Mouse (Mus musculus): ENCODE data around the gene Brdt. TPM values are rescaled to one million over a fixed set of nuclear protein-coding genes. Genes with fewer than 3 reads are reported as not detected.
"Not testable (repeated sequence)": the region's sequence is repeated elsewhere in the genome, so short reads cannot be mapped to it uniquely, and the experiment has no call there.

The Brdt gene
- polyA plus RNA-seq, 1 experiment from 2014 or later = 1.3 TPM

- WGBS = 60% methylated on average over 3 of the region's 3 CpGs
- Histone ChIP-seq H3K36me3 (no peaks in the 10 kb centered on the region), H3K4me1 (peaks cover 4% of the 10 kb centered on the region), H3K27ac (no peak overlapping the region), H3K9me3 (replicated peaks) (no peaks in the 10 kb centered on the region), H3K4me3 (no peak overlapping the region), H3K27me3 (ENCODE audit: low read depth, poor library complexity, severe bottlenecking) (no peaks in the 10 kb centered on the region)
- DNase-seq (ENCODE audit: low spot score) = no peak
These were observed 23.0 kb downstream of the Brdt start for GRCm38 (mm10) chr5:107353981-107354380.

GRCm38 (mm10) chr5:107355801-107356200 lies 24.8 kb downstream of the Brdt start:
- no peak for DNase-seq (ENCODE audit: low spot score)
- H3K27me3 ChIP-seq (ENCODE audit: low read depth, poor library complexity, severe bottlenecking) = no peaks in the 10 kb centered on the region
- WGBS = 33% methylated on average over 1 of the region's 1 CpGs
- peaks cover 9% of the 10 kb centered on the region for H3K4me1 ChIP-seq
- H3K4me3 ChIP-seq = no peak overlapping the region
- no peak overlapping the region for H3K27ac ChIP-seq
- H3K36me3 ChIP-seq = no peaks in the 10 kb centered on the region
- H3K9me3 ChIP-seq (replicated peaks) = no peaks in the 10 kb centered on the region

GRCm38 (mm10) chr5:107357723-107358122 lies 26.8 kb downstream of the Brdt start:
- Histone ChIP-seq H3K4me1 (peaks cover 9% of the 10 kb centered on the region), H3K9me3 (replicated peaks) (no peaks in the 10 kb centered on the region), H3K4me3 (no peak overlapping the region), H3K27ac (no peak overlapping the region), H3K27me3 (ENCODE audit: low read depth, poor library complexity, severe bottlenecking) (no peaks in the 10 kb centered on the region), H3K36me3 (no peaks in the 10 kb centered on the region)
- DNase-seq (ENCODE audit: low spot score) = no peak
- 93% methylated on average over 8 of the region's 8 CpGs for WGBS

- H3K27me3 ChIP-seq (ENCODE audit: low read depth, poor library complexity, severe bottlenecking) = no peaks in the 10 kb centered on the region
- WGBS = under 1% methylated on average over 40 of the region's 40 CpGs
- no peaks in the 10 kb centered on the region for H3K36me3 ChIP-seq
- H3K27ac ChIP-seq = peak overlapping the region; percentile 81
- H3K4me3 ChIP-seq = peak overlapping the region; percentile 74
- H3K4me1 ChIP-seq = peaks cover 11% of the 10 kb centered on the region
- peak; percentile 87 for DNase-seq (ENCODE audit: low spot score)
- H3K9me3 ChIP-seq (replicated peaks) = no peaks in the 10 kb centered on the region
These were observed 28.6 kb downstream of the Brdt start for GRCm38 (mm10) chr5:107359395-107360053.

GRCm38 (mm10) chr5:107360054-107360730 lies 29.2 kb downstream of the Brdt start:
- Histone ChIP-seq H3K4me3 (peak overlapping the region; percentile 74), H3K27ac (peak overlapping the region; percentile 81), H3K9me3 (replicated peaks) (no peaks in the 10 kb centered on the region), H3K4me1 (peaks cover 11% of the 10 kb centered on the region), H3K36me3 (no peaks in the 10 kb centered on the region), H3K27me3 (ENCODE audit: low read depth, poor library complexity, severe bottlenecking) (no peaks in the 10 kb centered on the region)
- DNase-seq (ENCODE audit: low spot score) = no peak
- 32% methylated on average over 9 of the region's 9 CpGs for WGBS

GRCm38 (mm10) chr5:107370040-107370439 lies 39.1 kb downstream of the Brdt start:
- H3K27ac ChIP-seq = no peak overlapping the region

GRCm38 (mm10) chr5:107371335-107371734 lies 40.4 kb downstream of the Brdt start:
- Histone ChIP-seq H3K4me1 (no peaks in the 10 kb centered on the region), H3K27me3 (ENCODE audit: low read depth, poor library complexity, severe bottlenecking) (no peaks in the 10 kb centered on the region), H3K36me3 (no peaks in the 10 kb centered on the region), H3K27ac (no peak overlapping the region), H3K9me3 (replicated peaks) (no peaks in the 10 kb centered on the region), H3K4me3 (no peak overlapping the region)
- 80% methylated on average over 5 of the region's 5 CpGs for WGBS
- no peak for DNase-seq (ENCODE audit: low spot score)

More at GRCm38 (mm10) chr5:107370040-107370439, 39.1 kb downstream of the Brdt start:
- Histone ChIP-seq H3K9me3 (replicated peaks) (no peaks in the 10 kb centered on the region), H3K27me3 (ENCODE audit: low read depth, poor library complexity, severe bottlenecking) (no peaks in the 10 kb centered on the region), H3K4me3 (no peak overlapping the region), H3K36me3 (no peaks in the 10 kb centered on the region), H3K4me1 (no peaks in the 10 kb centered on the region)
- 87% methylated on average over 3 of the region's 3 CpGs for WGBS
- DNase-seq (ENCODE audit: low spot score) = no peak

GRCm38 (mm10) chr5:107373256-107373655 lies 42.3 kb downstream of the Brdt start:
- H3K4me1 ChIP-seq = no peaks in the 10 kb centered on the region
- H3K9me3 ChIP-seq (replicated peaks) = no peaks in the 10 kb centered on the region
- no peak for DNase-seq (ENCODE audit: low spot score)
- no peak overlapping the region for H3K27ac ChIP-seq
- H3K4me3 ChIP-seq = no peak overlapping the region
- no peaks in the 10 kb centered on the region for H3K27me3 ChIP-seq (ENCODE audit: low read depth, poor library complexity, severe bottlenecking)
- H3K36me3 ChIP-seq = no peaks in the 10 kb centered on the region
- WGBS = 86% methylated on average over 4 of the region's 4 CpGs

- H3K4me3 ChIP-seq; H3K9me3 ChIP-seq (replicated peaks); H3K27ac ChIP-seq; H3K36me3 ChIP-seq; H3K27me3 ChIP-seq (ENCODE audit: low read depth, poor library complexity, severe bottlenecking); H3K4me1 ChIP-seq; DNase-seq (ENCODE audit: low spot score): not testable (repeated sequence)
These were observed 55.5 kb downstream of the Brdt start for GRCm38 (mm10) chr5:107386448-107386847.

GRCm38 (mm10) chr5:107387788-107388187 lies 56.8 kb downstream of the Brdt start:
- Histone ChIP-seq H3K27me3 (ENCODE audit: low read depth, poor library complexity, severe bottlenecking) (no peaks in the 10 kb centered on the region), H3K27ac (no peak overlapping the region), H3K9me3 (replicated peaks) (no peaks in the 10 kb centered on the region), H3K4me1 (no peaks in the 10 kb centered on the region), H3K36me3 (no peaks in the 10 kb centered on the region), H3K4me3 (no peak overlapping the region)
- DNase-seq (ENCODE audit: low spot score) = no peak
- WGBS = 84% methylated on average over 1 of the region's 1 CpGs

GRCm38 (mm10) chr5:107389373-107389772 lies 58.4 kb downstream of the Brdt start:
- WGBS = 95% methylated on average over 2 of the region's 2 CpGs
- Histone ChIP-seq H3K4me3 (no peak overlapping the region), H3K9me3 (replicated peaks) (no peaks in the 10 kb centered on the region), H3K27ac (no peak overlapping the region), H3K36me3 (no peaks in the 10 kb centered on the region), H3K27me3 (ENCODE audit: low read depth, poor library complexity, severe bottlenecking) (no peaks in the 10 kb centered on the region), H3K4me1 (peaks cover 1% of the 10 kb centered on the region; the same call in 1 of the 2 replicates)
- no peak for DNase-seq (ENCODE audit: low spot score)

GRCm38 (mm10) chr5:107394437-107394836 lies 63.5 kb downstream of the Brdt start:
- H3K9me3 ChIP-seq (replicated peaks) = no peaks in the 10 kb centered on the region
- 51% methylated on average over 2 of the region's 2 CpGs for WGBS
- H3K27me3 ChIP-seq (ENCODE audit: low read depth, poor library complexity, severe bottlenecking) = no peaks in the 10 kb centered on the region
- no peak overlapping the region for H3K4me3 ChIP-seq
- no peak for DNase-seq (ENCODE audit: low spot score)
- no peaks in the 10 kb centered on the region for H3K36me3 ChIP-seq
- peaks cover 4% of the 10 kb centered on the region; the same call in 1 of the 2 replicates for H3K4me1 ChIP-seq
- H3K27ac ChIP-seq = no peak overlapping the region

GRCm38 (mm10) chr5:107402436-107402835 lies 71.5 kb downstream of the Brdt start, which contains the start of gene Ephx4:
TSS of gene Ephx4 (plus strand) at chr5:107402736.
- no peak for DNase-seq (ENCODE audit: low spot score)
- Histone ChIP-seq H3K9me3 (replicated peaks) (no peaks in the 10 kb centered on the region), H3K4me3 (peak within 1 kb of the TSS; percentile 66), H3K27ac (peak within 1 kb of the TSS; percentile 75), H3K27me3 (ENCODE audit: low read depth, poor library complexity, severe bottlenecking) (peaks cover 58% of the 10 kb centered on the region), H3K4me1 (peaks cover 15% of the 10 kb centered on the region), H3K36me3 (no peaks in the 10 kb centered on the region)
- WGBS = 25% methylated on average over 5 of the region's 5 CpGs

All from limb, embryonic 10.5 days (tissue).